In genomic region chr9:63135356-63135755, GRCm38 (mm10) we compare ENCODE assay signal across 9 mouse cellular contexts. TPM values are rescaled to one million over a fixed set of nuclear protein-coding genes. Genes with fewer than 3 reads are reported as not detected.
DNase-seq lines count a peak whose midpoint lies in the region; ATAC-seq and TF ChIP-seq lines count a peak whose summit lies in the region.
"Had no signal": no experiment of that assay in that cellular context is flagged by ENCODE, and none has a peak within 500 bp of the region (broad histone marks: within the 10 kb centered on the region; RNA-seq: fewer than 3 reads in every experiment).

No protein-coding gene starts in this region.

- H3K4me1 ChIP-seq in forebrain, embryonic 15.5 days = peaks cover 54% of the 10 kb centered on the region
- H3K4me1 ChIP-seq in liver, embryonic 16.5 days (ENCODE audit: control insufficient read depth, low read depth, low read length) = peaks cover 3% of the 10 kb centered on the region

- H3K36me3 ChIP-seq in forebrain, embryonic 15.5 days = no peaks in the 10 kb centered on the region
- no peaks in the 10 kb centered on the region for H3K36me3 ChIP-seq in liver, embryonic 16.5 days (ENCODE audit: control insufficient read depth, insufficient read depth)

- no peak overlapping the region for H3K27ac ChIP-seq in gastrocnemius, adult 2 months
- no peak overlapping the region for H3K27ac ChIP-seq in forebrain, embryonic 15.5 days (replicated peaks)
- no peak overlapping the region for H3K27ac ChIP-seq in liver, embryonic 16.5 days (ENCODE audit: low read length)
- H3K27ac ChIP-seq: macrophage had no signal

- peak overlapping the region; percentile 80 for H3K4me3 ChIP-seq in gastrocnemius, adult 2 months
- H3K4me3 ChIP-seq in forebrain, embryonic 15.5 days = peak overlapping the region; percentile 35
- peak overlapping the region; percentile 13; the same call in 1 of the 2 replicates for H3K4me3 ChIP-seq in liver, embryonic 16.5 days (ENCODE audit: low read depth, low read length)

- no peak for TF ChIP-seq CTCF in gastrocnemius, adult 2 months (IDR thresholded peaks at IDR 0.05)

- no peak for DNase-seq in gastrocnemius, adult 2 months
- DNase-seq in gastrocnemius, postnatal 25 days = no peak
- DNase-seq in A20 (ENCODE audit: low read depth, low spot score) = peak; percentile 65
- DNase-seq in gastrocnemius, postnatal 36 days = no peak
- no peak for DNase-seq in urinary bladder, adult 2 months (ENCODE audit: low spot score)

- no peak overlapping the region for H3K9ac ChIP-seq in forebrain, embryonic 15.5 days (replicated peaks)
- no peak overlapping the region for H3K9ac ChIP-seq in liver, embryonic 16.5 days (ENCODE audit: low read depth, low read length)

- peak overlapping the region; percentile 44 for H3K4me2 ChIP-seq in forebrain, embryonic 15.5 days (replicated peaks)
- peak overlapping the region; percentile 21 for H3K4me2 ChIP-seq in liver, embryonic 16.5 days (ENCODE audit: low read depth, low read length)

- intact Hi-C loops in gastrocnemius, adult 2 months (cut with DNase I) = loop anchor here (5.0 kb wide), 1 partner anchor 707 kb away; no protein-coding TSS in a partner anchor
- intact Hi-C loops in gastrocnemius, postnatal 36 days (cut with DNase I) = loop anchor here (5.0 kb wide), 1 partner anchor 707 kb away; no protein-coding TSS in a partner anchor

- peaks cover 66% of the 10 kb centered on the region for H3K27me3 ChIP-seq in forebrain, embryonic 15.5 days
- H3K27me3 ChIP-seq in liver, embryonic 16.5 days (ENCODE audit: control insufficient read depth, insufficient read depth, low read depth, low read length) = peaks cover 87% of the 10 kb centered on the region

- H3K9me3 ChIP-seq in forebrain, embryonic 15.5 days = no peaks in the 10 kb centered on the region
- no peaks in the 10 kb centered on the region for H3K9me3 ChIP-seq in liver, embryonic 16.5 days (replicated peaks; ENCODE audit: control insufficient read depth, low read length)

- ATAC-seq in forebrain, embryonic 15.5 days (replicated peaks) = no peak
- ATAC-seq in liver, embryonic 16.5 days (ENCODE audit: low read depth) = no peak
- no peak for ATAC-seq in megakaryocyte-erythroid progenitor cell, adult 5-6 weeks (replicated peaks; ENCODE audit: low FRiP score, low TSS enrichment, poor library complexity, severe bottlenecking)

- WGBS in forebrain, embryonic 15.5 days = 2% methylated on average over 11 of the region's 11 CpGs
- 6% methylated on average over 11 of the region's 11 CpGs for WGBS in liver, embryonic 16.5 days (ENCODE audit: insufficient replicate concordance)

RNA-seq across cellular contexts. Expression of gene Skor1, which starts 13.4 kb away (rescaled TPM):
- under 1 TPM in 1 of 2 experiments, not detected in 1; 0.10 TPM for total RNA-seq in gastrocnemius, adult 2 months (2021)
- total RNA-seq in gastrocnemius, postnatal 25 days (2021) = under 1 TPM; 0.08 TPM
- polyA plus RNA-seq in forebrain, embryonic 15.5 days (2015; fragmentation: Nextera tagmentation; extraction: Ambion mirVana) = 0.36 and 0.61 TPM in 2 replicates
- not detected in 2 replicates for polyA plus RNA-seq in liver, embryonic 16.5 days (2015; fragmentation: Nextera tagmentation; extraction: Ambion mirVana)
- total RNA-seq in gastrocnemius, postnatal 36 days (2021) = under 1 TPM; 0.08 to 0.10 TPM
- polyA plus RNA-seq in urinary bladder, adult 2 months (2012; rRNA removed) = 0.06 and 0.07 TPM in 2 replicates
- total RNA-seq in megakaryocyte-erythroid progenitor cell, adult 5-6 weeks (2014; fragmentation: Nextera tagmentation) = not detected in 2 replicates
- not detected in 2 replicates for total RNA-seq in megakaryocyte-erythroid progenitor cell, adult 5-6 weeks (2017)

Comparison
In these comparisons a context has a peak if more than half of its experiments do, and no peak if none do; other contexts are left out.
1. H3K4me3 ChIP-seq: peak in every context shown above with its lines; median percentile 80 in gastrocnemius, adult 2 months; 35 in forebrain, embryonic 15.5 days; 13 in liver, embryonic 16.5 days.